Mouse (Mus musculus): ENCODE results near the gene Elmo1.
A peak's percentile ranks its signal among the peaks of the same experiment; 100 is the strongest.

The Elmo1 gene

GRCm38 (mm10) chr13:20163339-20163954 lies 73.1 kb downstream of the Elmo1 start:
- DNase-seq = no peak

GRCm38 (mm10) chr13:20164837-20165236 lies 74.4 kb downstream of the Elmo1 start:
- no peak for DNase-seq

- peak; percentile 34 for DNase-seq
These were observed 83.7 kb downstream of the Elmo1 start for GRCm38 (mm10) chr13:20173987-20174654.

- no peak for DNase-seq
These were observed 84.4 kb downstream of the Elmo1 start for GRCm38 (mm10) chr13:20174655-20175280.

- no peak for DNase-seq
These were observed 90.3 kb downstream of the Elmo1 start for GRCm38 (mm10) chr13:20180738-20181137.

GRCm38 (mm10) chr13:20181321-20181720 lies 90.9 kb downstream of the Elmo1 start:
- DNase-seq = peak; percentile 35

- peak; percentile 42 for DNase-seq
These were observed 91.9 kb downstream of the Elmo1 start for GRCm38 (mm10) chr13:20182239-20182825.

- peak; percentile 38 for DNase-seq
These were observed 93.3 kb downstream of the Elmo1 start for GRCm38 (mm10) chr13:20183512-20184238.

GRCm38 (mm10) chr13:20184239-20185033 lies 94.0 kb downstream of the Elmo1 start:
- DNase-seq = peak; percentile 47

GRCm38 (mm10) chr13:20185034-20185846 lies 94.8 kb downstream of the Elmo1 start:
- peak; percentile 28 for DNase-seq

GRCm38 (mm10) chr13:20185847-20186213 lies 95.4 kb downstream of the Elmo1 start:
- no peak for DNase-seq

GRCm38 (mm10) chr13:20187647-20188046 lies 97.3 kb downstream of the Elmo1 start:
- DNase-seq = no peak

- DNase-seq = no peak
These were observed 101.7 kb downstream of the Elmo1 start for GRCm38 (mm10) chr13:20192009-20192584.

- no peak for DNase-seq
These were observed 110.2 kb downstream of the Elmo1 start for GRCm38 (mm10) chr13:20200582-20200981.

- DNase-seq = no peak
These were observed 112.2 kb downstream of the Elmo1 start for GRCm38 (mm10) chr13:20202617-20203016.

GRCm38 (mm10) chr13:20204165-20204564 lies 113.8 kb downstream of the Elmo1 start:
- DNase-seq = no peak

- DNase-seq = no peak
These were observed 114.8 kb downstream of the Elmo1 start for GRCm38 (mm10) chr13:20205007-20205745.

GRCm38 (mm10) chr13:20205746-20206145 lies 115.3 kb downstream of the Elmo1 start:
- DNase-seq = no peak

GRCm38 (mm10) chr13:20207126-20207525 lies 116.7 kb downstream of the Elmo1 start:
- no peak for DNase-seq

GRCm38 (mm10) chr13:20207950-20208642 lies 117.7 kb downstream of the Elmo1 start:
- DNase-seq = peak; percentile 39
